Mouse (Mus musculus): ENCODE results near the gene Gjb5.
A peak's percentile ranks its signal among the peaks of the same experiment; 100 is the strongest.

Gene Gjb5

GRCm38 (mm10) chr4:127358018-127358417, at the start of gene Gjb5:
Gjb5 (minus strand) TSS chr4:127358181.
- no peak for DNase-seq (ENCODE audit: inconsistent age in 2 of 2, low spot score in 1 of 2)

DNA sequence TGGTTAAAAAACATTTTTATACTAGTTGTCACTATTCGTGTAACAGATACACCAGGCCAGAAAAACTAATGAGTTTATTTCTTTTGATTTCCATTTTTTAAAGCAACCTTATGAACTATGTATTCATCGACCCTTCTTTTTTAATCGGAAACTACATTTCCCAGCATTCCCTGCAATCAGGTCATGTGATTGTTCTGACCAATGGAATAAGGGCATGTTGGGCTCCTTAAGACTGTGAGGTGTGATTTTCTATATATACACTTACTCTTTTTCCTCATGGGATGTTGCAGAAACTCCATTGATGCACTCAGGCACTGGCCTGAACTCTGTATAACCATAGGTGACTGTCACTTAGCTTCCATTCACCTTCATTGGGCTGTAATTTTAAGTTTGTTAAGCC, 44.6 kb upstream of the Gjb5 start:
- no peak for DNase-seq (ENCODE audit: inconsistent age in 2 of 2, low spot score in 1 of 2)

GRCm38 (mm10) chr4:127402166-127402565, 44.2 kb upstream of the Gjb5 start:
- DNase-seq (ENCODE audit: inconsistent age in 2 of 2, low spot score in 1 of 2), result no peak

- DNase-seq (ENCODE audit: inconsistent age in 2 of 2, low spot score in 1 of 2), result no peak
Measured at GRCm38 (mm10) chr4:127400165-127401145, 42.5 kb upstream of the Gjb5 start.

DNA sequence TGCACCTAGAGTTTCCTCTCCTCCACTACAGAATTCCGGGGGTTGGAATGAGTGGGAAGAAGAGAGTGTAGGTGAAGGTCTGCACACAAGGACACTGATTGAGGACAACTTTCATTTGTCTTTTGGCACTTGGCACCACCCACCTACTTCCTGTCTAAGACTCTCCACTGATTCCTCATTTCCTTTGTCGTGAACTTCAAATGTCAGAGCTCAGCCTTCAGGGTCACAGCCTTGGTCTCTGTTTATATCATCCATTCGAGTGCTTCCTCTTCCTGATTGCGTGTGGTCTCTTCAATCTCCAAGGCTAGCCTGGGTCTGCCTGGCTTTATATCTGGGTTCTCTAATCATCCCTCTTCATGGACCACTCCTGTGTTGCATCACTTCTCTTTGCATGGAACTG, 37.6 kb upstream of the Gjb5 start:
- DNase-seq (ENCODE audit: inconsistent age in 2 of 2, low spot score in 1 of 2), result peak in 1 of 2 experiments; percentile 60

DNA sequence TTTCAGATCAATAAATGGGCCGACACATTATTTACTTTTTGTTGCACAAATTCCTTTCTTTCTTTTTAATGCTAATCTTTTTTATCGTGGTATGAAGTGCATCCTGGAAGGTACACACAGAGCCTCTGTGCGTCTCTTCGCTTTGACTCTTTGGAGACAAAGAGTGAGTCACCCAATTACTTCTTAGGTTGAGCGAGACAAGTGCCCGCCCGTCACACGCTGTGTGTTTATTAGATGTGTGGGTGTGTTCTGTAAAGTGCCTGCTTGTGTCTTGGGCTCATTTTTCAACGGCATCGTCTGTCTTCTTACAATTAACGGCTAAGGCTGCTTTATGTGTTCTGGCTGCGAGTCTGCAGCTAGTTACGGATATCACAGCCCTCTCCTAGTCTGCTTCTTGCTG, 31.7 kb upstream of the Gjb5 start:
- no peak for DNase-seq (ENCODE audit: inconsistent age in 2 of 2, low spot score in 1 of 2)

- DNase-seq (ENCODE audit: inconsistent age in 2 of 2, low spot score in 1 of 2), result peak; percentile 17 to 58
Measured at GRCm38 (mm10) chr4:127377344-127377743, 19.4 kb upstream of the Gjb5 start.

DNA sequence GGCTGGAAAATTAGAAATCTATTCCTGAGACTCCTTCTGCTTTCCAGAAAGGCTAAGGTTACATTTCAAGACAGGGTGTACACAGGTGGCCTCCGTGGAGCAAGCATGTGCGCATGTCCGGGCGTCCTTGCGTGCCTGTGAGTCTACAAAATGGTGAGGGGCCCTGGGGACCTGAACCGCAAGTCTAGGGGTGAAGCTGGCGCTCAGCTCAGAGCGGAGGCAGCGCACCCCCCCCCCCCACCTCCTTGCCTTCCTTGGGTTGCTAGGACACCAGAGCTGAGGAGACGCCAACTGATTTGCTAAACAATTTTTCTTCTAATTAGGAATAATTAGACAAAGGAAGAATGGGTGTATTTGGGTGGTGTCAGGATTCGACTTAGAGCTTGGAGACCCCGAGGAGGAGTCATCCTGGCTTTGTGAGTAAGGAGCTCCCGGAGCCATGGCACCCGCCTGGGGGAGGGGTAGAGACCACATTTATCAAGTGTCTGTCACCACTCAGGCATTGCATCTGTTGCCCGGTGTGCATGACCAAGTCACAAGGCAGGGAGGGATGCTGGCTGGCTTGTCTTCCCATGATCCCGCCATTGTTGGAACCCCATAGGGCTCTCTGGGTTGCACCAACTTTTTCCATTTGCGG, 17.7 kb upstream of the Gjb5 start:
- DNase-seq (ENCODE audit: inconsistent age in 2 of 2, low spot score in 1 of 2), result no peak

DNA sequence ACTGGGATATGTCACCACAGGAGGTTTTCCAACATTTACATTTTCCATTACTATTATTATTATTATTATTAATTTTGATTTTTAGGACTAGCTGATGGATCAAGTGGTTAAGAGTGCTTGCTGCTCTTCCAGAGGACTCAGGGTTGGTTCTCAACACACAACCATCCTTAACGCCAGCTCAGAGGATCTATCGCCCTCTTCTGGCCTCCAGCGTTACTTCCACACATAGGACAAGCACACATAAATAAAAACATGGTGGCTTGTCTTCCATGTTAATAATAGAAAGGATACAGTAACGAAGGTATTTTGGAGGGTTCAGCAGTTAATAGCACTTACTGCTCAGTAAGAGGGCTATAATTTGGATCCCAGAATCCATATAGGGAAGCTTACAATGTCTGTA, 16.7 kb upstream of the Gjb5 start:
- no peak for DNase-seq (ENCODE audit: inconsistent age in 2 of 2, low spot score in 1 of 2)

DNA sequence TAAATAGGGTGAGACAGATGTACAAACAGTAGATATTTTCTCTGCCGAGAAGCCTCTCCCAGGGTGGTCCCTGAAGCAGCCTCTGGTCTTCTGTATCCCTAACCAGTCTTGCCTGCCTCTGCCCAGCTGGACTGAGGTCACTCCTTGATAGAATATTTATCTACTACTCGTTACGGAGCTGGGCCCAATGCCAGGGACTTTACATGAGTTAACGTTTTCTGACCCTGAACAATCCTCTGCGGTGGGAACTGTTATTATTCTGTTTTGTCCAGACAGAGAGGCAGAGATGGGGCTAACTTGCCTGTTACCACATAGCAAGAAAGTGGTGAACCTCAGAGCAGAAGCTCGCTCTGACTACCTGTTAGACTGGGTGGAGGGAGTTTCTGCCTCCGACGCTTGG, 15.5 kb upstream of the Gjb5 start:
- peak; percentile 56 to 82 for DNase-seq (ENCODE audit: inconsistent age in 2 of 2, low spot score in 1 of 2)

DNA sequence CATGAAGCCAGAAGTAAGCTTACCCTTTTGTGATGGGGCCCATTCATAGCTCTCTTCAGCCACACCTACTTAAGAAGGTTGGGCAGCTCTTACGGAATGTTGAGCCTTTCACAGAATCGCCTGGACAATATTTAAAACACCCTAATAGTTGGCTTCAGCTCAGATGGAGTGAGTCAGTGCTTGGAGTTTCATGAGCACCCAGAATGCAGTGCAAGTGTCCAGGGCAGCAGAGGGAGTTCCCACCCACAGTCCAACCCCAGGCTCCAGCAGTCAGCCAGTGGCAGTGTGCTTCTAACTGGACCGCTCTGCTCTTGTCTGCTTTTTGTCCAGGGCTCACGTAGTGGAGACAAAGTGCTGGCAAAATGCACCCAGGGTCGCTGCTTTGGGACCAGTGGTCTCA, 13.6 kb upstream of the Gjb5 start:
- DNase-seq (ENCODE audit: inconsistent age in 2 of 2, low spot score in 1 of 2), result peak in 1 of 2 experiments; percentile 58

- DNase-seq (ENCODE audit: inconsistent age in 2 of 2, low spot score in 1 of 2), result no peak
Measured at GRCm38 (mm10) chr4:127370447-127370846, 12.5 kb upstream of the Gjb5 start.

DNA sequence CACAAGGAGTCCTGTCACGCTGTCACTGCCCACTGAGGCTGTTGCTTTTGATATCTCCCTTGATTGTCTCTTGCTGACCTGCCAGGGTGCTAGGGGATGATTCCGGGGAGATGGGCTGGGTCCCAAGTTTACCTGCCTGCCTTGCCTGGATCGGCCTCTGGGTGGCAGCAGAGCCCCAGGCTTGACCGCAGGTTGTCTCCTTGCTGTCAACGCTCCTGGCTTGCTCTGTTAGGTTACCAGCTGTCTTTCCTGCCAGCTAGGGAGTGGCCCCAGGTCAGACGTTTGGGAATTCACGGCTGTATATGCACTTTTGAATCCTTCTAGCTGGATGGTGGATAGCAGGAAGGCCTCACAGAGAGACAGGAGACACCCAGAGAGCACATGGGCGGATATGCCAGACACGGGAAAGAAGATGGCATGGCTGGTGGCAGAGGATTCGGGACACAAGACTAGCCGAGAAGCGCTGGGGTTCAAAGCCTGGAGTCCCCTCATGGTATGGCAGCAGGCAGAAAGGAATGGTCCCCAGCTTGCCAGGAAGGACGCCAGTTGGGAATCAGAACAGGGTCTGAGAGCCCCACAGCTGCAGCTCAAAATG, 10.5 kb upstream of the Gjb5 start:
- DNase-seq (ENCODE audit: inconsistent age in 2 of 2, low spot score in 1 of 2), result peak; percentile 55 to 86

DNA sequence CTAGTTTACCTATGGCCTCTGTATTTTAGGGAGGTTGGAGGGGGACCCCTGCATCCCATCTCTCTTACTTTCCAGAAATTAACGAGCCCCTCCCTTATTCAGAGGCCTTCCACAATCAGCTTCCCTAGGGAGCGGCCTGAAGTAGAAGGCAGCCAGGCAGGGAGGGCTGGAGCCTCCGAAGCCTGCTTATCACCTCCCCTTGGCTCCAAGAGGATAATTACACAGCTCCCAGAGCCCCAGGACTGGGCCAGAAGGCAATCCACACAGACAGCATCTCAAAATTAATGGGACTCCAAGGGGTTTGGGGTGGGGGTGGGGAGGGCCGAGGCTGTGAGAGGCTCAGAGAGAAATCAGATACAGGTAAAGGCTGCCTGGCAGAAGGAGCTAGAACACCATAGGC, 7.9 kb upstream of the Gjb5 start:
- no peak for DNase-seq (ENCODE audit: inconsistent age in 2 of 2, low spot score in 1 of 2)

GRCm38 (mm10) chr4:127365433-127365832, 7.5 kb upstream of the Gjb5 start:
- DNase-seq (ENCODE audit: inconsistent age in 2 of 2, low spot score in 1 of 2), result no peak

- DNase-seq (ENCODE audit: inconsistent age in 2 of 2, low spot score in 1 of 2), result no peak
Measured at GRCm38 (mm10) chr4:127364431-127364830, 6.5 kb upstream of the Gjb5 start.

DNA sequence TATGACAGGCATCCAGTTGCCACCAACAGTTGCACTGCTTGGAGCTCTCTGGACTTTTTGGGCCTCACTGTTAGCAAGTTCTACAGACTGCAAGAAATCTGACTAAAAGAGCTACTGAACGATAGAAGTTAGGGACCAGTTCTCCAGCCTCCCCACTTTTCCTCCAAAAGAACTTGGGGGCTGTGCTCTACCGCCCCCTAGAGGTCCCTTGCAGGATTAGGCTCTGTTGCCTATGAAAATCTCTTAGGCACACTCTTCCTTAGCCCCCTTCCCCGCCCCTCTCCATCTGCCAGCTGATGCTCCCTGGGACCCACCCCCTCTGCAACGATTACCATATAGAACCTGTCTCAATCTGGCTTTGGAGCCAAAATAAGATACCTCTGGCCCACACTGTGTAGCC, 5.3 kb upstream of the Gjb5 start:
- no peak for DNase-seq (ENCODE audit: inconsistent age in 2 of 2, low spot score in 1 of 2)

- no peak for DNase-seq (ENCODE audit: inconsistent age in 2 of 2, low spot score in 1 of 2)
Measured at GRCm38 (mm10) chr4:127362520-127362919, 4.5 kb upstream of the Gjb5 start.

DNA sequence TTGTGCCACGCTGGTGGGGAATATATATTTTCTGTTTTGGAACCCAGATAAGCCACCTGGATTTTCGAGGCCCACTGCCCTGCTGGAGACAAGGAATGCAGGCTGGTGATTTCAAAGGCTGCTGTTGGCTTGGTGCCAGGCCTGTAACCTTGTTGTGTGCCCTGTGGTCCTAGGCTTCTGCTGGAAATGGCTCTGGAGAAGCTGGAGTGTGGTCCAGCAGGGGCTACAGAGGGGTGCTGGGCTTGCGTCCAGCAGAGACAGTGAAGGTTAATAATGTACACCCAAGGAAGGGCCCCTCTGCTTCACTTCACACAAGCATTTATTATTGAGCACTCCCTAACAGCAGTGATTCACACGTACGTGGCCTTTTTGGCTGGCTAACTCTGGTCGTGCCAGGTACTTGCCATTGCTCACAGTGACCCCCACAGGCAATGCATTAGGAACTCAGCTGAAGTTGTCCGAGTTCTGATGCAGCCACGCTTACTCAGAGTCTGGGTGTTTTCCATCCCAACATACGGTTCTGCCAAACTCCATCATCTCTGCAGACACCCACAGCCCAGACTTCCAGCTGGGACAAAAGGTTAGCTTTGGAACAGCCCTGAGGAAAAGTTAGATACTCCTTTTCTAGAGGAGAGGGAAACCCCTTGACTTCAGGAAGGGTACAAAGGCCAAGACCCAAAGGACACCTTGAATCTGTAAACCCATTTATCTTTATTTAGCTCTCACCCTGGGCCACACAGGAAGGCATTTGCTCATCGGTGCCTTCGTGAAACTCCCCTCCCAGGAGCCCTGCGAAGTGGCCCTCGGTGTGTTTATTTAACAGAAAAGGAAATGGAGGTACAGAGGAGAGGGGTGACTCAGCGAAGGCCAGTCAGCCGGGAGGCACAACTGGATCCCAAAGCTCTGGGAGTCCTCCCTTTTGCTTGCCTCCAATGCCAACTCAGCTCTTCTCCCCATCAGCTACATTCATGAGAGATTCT, 3.2 kb downstream of the Gjb5 start:
- peak; percentile 38 to 78 for DNase-seq (ENCODE audit: inconsistent age in 2 of 2, low spot score in 1 of 2)

GRCm38 (mm10) chr4:127353951-127354438, 4.0 kb downstream of the Gjb5 start, which contains the start of gene Gjb4:
Gjb4 (minus strand) TSS chr4:127354081.
- no peak for DNase-seq (ENCODE audit: inconsistent age in 2 of 2, low spot score in 1 of 2)

Data from adrenal gland, adult (tissue).